Mouse (Mus musculus) layer of hippocampus, adult 9-11 months (tissue): ENCODE measurements around the gene Cdc42ep4.

Experiments
- DNase-seq: peaks from one replicate; pipeline ENCODE4 v3.0.0; 2022

Gene Cdc42ep4

DNA sequence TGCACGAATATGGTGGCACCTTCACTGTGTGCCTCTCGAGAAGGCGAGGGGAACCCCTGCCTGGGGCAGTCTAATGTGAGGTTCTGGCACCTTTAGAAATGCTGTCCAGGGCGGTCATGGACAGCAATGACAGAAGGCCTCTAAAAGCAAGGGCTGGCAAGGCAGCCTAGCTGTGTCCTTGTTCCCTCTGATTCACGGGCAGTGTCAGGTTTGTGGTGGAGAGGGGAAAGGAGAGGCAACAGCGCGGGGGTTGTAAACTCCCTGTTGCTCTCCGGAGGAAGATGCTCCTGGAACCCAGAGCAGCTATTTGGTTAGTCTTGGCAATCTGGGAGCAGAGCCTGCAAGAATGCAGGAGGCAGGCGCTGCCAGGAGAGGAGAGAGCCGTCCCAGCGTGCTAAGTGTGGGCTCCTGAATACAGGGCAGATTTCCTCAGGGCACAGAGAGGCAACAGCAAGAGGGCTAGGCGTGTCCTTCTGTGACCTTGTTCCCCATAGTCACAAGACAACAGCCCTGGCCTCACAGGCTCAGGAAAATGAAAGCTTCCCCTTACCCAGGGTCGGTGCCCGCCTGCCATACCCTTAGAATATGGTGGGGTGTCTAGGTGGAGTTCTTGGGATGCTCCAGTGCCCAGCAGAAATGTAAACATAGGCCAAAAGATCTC is 25.3 kb upstream of the Cdc42ep4 start:
- no peak for DNase-seq

DNA sequence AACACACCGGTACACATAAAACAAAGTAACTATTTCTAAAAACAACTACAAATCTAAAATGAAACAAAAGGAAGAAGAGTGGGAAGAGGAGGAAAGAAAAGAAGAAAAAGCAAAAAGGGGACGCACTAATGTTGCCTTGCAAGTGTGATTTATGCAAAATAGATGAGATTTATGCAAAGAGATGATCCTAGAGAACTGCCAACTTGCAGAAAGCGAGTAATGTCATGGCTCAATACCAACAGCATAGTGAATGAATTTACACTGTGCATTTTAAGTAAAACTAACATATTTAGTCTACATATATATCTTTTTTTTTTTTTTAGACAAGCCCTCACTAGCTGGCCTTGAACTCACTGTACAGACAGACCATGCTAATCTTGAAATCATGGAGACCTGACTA is 23.1 kb upstream of the Cdc42ep4 start:
- DNase-seq = no peak

DNA sequence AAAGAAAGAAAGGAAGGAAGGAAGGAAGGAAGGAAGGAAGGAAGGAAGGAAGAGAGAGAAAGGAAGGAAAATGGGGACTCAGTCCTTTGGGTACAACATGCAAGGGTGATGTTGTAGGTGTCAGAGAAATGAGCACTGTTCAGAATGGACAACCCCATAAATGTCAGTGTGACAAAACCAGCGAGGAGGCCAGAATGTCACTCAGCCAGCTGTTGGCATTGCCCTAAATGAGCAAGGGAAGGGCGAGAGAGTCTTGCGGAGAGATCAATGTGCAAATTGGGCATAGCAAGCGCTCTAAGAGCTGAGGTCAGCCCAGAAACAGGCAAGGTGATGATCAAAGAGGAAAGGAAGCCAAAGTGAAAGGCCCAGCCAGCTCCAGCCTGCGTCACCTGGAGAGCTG is 21.5 kb upstream of the Cdc42ep4 start:
- no peak for DNase-seq

DNA sequence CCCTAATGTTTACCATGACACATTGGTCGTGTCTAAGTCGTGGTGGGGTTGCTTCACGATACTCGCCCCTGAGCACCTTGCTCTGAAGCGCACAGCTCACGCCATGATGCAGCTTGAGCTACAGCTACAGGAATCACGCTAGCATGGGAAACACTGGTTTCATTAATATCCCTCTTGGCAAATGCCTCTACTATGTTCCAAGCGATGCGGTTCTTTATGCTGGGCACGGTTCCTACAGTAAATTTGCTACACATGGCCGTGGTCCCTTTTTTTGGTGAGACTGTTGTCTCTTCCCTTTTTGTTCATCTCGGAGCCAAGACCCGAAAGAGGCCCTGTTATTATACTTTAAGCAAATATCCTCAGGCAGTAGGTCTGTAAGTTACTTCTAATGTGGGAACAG is 19.5 kb upstream of the Cdc42ep4 start:
- no peak for DNase-seq

DNA sequence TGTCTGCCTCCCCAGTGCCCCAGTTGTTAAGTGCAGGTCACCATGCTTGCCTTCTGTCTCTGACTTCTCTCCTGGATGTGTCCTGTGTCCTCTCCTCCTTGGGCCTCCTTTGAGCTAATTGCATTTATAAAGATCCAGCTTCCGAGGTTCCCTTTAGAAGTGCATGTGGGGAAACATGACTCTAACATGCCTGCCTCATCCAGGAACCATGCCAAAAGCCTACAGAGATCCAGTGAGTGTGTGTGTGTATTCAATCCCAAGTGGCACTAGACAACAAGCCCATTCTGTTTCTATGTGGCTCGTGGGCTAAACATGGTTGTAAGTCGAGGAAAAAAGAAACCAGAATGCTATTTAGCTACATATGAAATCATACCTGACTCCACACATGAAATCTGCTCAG is 16.7 kb upstream of the Cdc42ep4 start:
- DNase-seq = no peak

DNA sequence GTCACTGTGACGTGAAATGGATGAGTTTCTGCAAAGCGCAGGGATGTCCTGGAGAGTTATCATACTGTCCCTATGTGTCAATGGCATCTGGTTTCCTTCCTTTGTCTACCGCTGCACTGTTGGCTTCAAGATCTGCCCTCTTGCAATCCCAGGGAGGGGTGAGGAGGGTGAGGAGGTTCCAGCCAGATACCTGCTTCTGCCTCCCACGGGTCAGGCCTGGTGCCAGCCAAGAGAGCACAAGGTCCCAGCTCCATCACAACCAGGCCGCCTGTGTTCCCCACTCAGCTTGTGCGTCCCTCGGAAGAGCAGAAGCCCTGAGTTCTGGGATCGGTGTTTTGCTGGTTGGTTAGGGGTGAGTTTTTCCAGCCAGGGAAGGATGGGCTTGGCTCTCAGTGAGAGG is 15.6 kb upstream of the Cdc42ep4 start:
- no peak for DNase-seq

DNA sequence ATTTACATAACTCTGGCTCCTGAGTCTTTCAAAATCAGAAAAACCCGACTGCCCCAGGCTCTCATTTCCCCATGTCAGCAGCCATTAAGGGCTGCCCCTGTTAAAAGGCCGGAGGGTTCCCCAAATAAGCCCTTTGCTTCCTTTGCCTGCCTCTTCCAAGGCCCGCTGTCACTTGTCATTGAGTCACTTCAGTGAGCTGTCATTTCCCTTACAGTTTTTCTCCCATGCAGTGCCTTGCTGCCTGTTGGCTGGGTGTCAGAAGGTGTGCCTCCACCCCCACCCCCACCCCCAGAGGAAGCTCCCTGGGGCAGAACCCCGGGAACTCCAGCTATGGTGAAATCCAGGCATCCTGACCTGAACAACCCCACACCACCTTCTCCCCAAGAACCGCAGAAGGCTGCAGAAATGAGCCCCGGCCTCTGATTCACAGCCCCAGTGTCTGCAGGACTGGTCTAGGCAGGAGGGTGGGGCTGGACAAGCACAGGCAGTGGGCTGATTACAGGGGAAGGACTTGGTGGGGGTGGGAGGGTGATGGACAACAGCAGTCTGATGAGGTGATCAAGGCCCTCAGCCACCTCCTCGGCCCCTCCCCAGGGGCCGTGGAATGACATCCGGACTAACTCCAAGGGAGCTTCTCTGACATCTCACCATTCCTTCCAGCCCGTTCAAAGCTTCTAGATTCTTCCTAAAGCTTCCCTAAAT is 14.8 kb upstream of the Cdc42ep4 start:
- no peak for DNase-seq

DNA sequence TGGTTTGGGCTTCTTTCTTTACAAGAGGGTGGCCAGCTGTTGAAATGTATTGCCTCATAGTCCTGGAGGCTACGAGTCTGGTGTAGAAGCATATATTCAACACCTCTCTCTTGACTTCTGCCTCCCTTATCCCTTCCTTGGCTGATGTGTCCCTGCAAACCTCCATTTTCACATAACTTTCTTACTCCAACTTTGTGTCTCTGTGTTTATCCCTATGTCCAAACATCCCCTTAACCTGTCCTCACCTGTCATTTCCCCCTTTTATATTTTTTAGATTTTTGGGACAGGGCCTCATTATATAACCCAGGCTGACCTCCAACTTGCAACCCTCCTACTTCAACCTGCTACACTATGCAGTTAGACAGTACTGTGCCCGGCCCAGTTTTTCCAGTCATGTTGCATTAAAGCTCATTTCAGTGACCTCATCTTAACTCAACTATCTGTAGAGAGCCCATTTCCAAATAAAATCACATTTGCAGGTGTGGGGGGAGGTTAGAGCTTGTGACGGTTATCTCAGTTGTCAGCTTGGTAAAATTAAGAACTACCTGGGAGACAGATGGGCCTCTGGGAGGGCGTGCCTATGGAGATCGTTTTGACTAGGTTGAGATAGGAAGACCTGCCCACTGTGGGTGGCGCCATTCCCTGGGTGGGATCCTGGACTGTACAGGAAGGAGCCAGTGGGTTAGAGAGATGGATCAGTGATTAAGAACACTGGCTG is 12.6 kb upstream of the Cdc42ep4 start:
- no peak for DNase-seq

DNA sequence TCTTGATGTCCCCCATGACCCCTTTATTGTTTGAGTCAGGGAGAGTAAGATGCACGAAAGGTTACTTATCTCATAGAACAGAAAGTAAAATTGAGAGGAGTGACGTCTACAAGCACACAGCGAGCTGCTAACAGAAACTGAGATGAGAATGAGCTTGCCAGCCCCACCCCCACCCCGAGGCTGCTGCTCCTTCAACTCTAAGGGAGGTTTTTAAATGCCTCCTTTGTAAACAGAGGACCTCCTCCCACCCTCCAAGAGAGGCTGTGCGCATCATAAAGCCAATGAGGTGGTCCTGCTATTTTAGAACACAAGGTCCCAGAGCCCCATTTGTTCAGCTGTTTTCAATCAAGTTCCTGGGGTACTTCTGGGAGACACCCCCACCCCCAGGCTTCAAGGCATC is 11.8 kb upstream of the Cdc42ep4 start:
- no peak for DNase-seq

DNA sequence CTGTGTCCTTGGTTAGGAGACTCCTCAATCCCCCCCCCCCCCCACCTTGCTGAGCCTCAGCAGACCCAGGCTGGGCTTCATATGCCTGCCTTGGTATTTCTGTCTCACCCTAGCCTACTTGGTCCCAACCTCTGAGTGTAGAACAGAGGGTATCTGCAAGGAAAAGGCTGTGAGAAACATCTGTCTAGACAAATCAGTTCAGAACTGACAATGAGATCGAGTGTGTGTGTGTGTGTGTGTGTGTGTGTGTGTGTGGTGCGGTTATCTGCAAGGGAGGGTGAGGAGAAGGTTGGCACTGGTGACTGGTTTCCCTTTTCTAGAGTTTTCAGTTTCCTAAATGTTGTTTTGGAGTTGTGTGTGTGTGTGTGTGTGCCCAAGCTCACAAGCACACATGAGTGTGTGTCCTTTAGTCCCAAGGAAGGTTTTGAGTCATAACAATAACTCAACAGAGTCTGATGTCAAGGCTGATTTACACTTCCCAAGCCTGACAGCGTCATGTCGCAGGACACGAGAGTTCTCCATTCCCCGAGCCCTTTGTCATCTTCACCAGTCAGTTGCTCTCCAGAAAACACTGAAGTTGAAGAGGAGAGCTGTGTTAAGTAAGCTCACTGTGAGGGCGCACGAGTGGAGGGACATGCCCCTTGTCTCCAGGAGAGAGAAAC is 10.6 kb upstream of the Cdc42ep4 start:
- no peak for DNase-seq

DNA sequence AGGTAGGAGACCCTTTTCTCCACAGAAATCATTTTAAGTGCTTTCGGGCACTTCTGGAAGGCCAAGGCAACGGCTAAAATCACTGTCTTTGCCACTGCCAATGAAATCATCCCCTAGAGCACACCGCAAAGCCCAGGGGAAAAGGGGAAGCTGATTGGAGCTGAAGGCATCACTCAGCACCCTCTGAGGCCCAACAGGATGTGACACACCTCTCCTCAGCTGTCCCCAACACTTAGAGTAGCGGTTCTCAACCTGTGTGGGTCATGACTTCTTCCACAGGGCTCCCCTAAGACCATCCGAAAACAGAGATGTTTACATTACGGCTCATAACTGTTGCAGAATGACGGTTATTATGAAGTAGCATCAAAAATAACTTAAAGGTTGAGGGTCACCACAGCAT is 10.0 kb upstream of the Cdc42ep4 start:
- DNase-seq = no peak

DNA sequence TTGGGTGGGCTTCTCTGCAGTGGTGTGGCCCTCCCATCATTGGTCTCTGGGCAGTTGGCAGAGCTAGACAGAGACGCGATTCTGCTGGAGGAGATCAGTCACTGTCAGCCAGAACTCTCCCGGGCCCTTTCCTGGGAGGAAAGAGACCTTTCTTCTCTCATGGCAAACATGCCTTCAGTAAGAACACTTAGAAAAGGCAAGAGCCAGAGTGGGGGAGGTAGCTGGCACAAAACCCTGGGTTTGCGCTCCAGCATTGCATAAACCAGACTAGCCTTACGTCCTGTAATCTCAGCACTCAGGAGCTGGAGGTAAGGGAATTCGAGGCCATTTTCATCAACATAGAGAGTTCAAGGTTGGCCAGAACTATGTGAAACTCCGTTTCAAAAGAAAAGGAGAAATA is 8.8 kb upstream of the Cdc42ep4 start:
- no peak for DNase-seq

DNA sequence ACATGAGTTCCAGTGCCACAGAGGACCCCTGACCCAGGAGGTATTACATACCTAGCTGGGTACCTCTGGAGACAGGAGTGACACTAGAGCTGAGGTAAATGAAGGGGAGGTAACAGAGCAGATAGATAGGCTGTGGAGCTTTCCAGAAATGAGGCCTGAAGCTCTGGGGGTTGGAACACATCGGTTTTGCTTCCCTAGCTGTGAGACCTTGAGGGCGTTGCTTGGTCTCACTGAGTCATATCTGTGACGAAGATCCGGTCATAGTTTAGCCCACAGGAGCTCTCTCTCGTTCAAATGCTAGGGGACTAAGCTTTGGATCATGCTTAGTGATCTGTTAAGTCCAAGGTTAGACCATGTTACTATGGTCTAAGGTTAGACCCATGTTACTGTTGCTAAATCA is 7.2 kb upstream of the Cdc42ep4 start:
- no peak for DNase-seq

DNA sequence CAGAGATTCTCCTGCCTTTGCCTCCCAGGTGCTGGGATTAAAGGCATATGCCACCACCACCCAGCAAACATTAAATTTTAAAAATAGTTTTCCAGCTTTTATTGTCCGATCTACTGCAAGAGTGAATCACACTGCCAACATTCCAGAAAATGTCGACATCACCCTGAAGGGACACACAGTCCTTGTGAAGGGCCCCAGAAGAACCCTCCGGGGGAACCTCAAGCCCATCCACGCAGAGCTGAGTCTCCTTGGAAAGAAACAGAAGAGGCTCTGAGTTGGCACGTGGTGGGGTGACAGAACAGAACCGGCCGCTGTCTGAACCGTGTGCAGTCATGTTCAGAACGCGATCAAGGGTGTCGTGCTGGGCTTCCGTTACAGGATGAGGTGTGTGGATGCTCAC is 4.9 kb upstream of the Cdc42ep4 start:
- DNase-seq = no peak

DNA sequence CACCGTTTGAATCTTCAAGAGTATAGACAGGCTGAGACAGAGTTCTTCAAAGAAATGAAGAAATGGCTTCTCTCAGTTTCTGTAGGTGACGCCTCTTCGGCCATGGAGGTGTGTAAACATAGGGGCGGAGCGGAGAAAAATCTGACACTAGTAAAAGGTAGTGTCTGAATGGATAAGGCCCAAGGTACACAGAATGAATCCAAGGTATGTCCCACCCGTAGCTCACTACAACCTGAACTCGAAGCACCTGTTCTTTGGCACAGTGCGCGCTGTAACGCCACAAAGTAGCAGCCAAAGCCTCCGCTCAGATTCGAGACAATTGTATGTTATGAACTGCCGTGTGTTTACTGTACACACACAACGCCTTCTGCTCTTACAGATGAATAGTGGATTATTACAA is 4.2 kb upstream of the Cdc42ep4 start:
- DNase-seq = no peak

DNA sequence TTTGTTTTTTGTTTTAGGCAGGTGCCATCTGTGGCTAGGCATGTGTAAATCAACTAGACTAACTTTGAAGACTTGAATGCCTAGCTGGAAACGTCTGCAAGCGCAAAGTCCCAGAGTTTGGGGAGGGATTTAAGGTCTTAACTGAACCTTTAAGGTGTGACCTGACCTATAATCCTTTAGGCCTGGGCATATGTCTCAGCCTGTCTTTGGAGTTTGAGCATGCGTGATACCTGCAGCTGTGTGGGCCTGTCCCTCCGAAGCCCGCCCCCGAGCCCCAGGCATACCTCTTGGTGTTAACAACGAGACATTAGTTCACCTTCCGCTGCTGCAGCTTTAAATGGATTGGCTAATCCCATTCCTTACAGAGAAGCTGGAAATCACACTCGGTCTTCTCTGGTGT is 3.2 kb upstream of the Cdc42ep4 start:
- DNase-seq = no peak

DNA sequence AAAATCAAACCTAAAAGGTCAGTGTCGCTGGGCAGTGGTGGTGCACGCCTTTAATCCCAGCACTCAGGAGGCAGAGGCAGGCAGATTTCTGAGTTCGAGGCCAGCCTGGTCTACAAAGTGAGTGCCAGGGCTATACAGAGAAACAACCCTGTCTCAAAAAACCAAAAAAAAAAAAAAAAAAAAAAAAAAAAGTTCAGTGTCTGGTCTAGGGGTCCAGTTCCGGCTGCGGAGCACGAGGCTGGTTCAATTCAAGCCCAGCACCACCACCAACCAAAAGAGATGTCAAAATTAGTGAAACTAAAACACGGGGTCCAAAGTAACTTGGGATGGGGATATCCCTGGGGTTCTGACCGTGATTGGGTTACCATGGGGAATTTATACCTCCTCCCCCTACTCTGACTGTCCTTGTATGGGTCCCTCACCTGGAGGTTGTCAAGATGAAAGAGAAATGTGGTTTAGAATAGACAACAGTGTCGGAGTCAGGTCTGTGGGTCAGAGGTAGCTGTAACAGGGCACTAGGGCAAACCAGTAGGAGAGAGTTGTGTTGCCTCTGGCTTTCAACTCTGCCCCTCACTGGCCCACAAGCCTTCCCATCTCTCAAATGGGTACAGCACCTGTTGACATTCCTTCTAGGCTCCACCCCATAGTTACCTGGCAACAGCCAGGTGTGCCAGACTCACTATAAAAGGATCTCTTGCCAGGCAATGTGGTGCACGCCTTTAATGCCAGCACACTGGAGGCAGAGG is 1.2 kb upstream of the Cdc42ep4 start:
- no peak for DNase-seq

DNA sequence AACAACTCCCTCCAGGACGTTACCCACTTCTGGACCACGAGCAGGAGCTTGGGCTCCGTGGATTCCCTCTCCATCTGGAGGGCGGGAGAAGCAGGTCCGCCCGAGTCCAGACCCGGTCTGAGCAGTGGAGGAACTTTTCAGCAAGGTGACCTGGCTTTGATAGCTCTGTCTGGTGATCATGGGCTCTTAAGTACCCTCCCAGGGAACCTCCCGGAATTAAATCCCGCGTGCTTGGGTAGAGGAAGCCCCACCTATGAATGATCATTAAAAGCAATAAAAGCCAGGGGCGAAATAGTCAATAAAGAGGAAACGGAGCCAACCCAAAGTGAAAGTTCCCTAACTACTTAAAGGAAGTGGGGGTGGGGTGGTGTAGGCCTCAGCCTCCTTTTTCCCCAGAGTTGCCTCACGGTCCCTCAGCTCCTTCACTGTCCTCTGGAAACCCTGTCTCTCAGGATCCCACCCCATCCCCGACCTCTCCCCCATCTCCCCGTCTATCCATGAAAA is 529 bp upstream of the Cdc42ep4 start:
- no peak for DNase-seq

DNA sequence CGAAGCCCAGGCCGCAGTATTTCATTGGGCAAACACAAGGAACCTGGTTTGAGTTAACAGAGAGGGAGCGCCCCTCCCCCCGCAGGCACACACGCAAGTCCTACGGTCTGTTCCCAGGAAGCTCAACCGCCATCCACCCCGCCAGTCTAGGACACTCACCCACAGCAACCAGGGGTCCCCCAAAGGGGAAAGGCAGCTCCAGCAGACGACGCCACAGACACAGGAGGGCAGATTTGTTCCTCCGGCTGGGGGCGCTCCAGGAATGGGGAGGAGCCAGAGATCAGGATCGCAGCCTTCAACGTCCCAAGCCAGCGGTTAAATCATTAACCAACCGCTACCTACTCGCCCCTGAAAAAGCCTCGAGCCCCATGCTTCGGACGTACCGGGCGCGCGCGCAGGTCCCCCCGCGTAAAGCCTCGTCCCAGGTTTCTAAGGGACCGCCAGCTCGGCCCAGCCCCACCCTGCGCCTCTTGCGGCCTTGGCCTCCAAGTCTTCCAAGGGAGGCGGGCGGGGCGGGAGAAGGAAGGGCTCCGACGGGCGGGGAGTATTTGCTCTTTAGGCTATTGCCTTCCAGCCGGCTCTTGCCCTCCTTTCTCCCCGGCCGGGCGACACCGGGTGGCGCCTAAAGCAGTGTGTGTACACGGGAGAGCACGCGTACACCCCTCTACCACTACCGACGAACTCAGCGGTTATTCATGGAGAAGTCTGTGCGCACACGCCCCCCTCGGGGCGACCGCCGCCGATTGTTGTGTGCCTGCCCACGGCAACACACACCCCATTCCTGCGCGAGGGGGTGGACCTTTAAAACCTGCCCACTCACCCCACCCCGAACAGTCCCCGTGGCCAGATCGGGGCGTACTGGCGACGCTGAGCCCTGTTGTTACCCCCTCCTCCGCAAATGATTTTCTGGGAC is 854 bp downstream of the Cdc42ep4 start:
- peak; percentile 56 for DNase-seq

DNA sequence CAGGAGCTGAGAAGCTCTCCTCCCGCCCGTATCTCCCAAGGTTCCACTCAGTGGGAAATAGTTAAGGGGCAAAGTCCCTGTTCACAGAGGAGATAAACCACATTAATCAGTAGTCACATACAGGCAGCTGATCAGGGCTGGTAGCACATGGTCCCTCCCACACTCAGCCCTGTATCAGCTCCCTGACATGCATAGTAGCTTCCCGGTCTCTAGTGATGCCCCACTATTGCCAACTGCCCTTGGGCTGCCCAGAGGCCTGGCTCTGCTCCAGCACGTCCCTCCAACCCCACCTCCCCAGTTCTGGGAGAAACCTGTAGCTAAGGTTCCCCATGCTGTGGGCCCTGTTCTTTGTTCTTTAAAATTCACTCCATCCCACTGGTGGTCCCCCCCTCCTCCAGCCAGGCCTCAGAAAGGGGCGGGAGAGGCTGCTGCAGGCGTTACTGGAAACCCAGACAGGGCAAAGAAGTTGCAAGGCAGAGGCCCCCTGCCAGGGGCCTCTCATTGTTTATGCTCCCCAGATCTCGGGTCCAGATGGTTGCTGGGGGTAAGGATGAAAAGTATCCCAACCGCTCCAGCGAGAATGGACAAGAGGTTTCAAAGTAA is 1.8 kb downstream of the Cdc42ep4 start:
- DNase-seq = peak; percentile 41

DNA sequence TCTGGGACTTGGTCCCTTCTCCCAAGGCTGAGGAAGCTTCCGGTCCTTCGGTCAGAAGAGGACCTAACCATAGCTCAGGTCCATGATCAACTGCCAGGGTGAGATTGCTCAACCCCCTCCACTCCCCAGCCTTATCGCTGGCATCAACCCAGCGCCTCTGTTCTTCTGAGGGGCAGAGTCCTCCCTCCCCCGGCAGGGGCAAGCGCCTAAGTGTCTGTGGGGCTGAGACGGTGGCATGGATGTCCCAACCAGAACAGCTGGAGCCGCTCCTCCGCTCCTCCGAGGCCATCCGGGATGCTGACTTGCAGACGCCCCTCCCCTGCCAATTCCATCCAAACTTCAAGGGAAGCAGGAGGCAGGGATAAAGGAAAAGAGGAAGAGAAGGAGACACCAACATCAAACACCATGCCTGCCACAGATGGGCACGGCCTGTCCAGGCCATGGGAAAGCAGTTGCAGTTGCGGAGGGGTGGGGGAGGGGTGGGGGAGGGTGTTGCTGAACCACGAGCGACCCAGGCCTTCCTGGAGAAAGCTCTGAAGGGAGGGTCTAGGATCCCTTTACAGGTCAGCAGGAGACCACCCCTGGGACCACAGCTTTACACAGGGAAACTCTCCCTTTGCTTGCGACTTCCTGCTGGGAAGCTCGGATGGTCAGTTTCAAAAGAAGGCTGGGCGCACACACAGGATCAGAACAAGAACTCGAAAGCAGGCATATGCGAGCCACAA is 2.7 kb downstream of the Cdc42ep4 start:
- peak; percentile 53 for DNase-seq
